Comparison of ENCODE assay signal across 8 mouse cellular contexts in genomic region chr16:22264962-22265848, GRCm38 (mm10). TPM values are rescaled to one million over a fixed set of nuclear protein-coding genes. Genes with fewer than 3 reads are reported as not detected.
DNase-seq lines count a peak whose midpoint lies in the region; ATAC-seq and TF ChIP-seq lines count a peak whose summit lies in the region.

No protein-coding gene starts in this region.

- 0 out of 2 replicates have a peak, but pooled peaks cover 2% of the 10 kb centered on the region for H3K9me3 ChIP-seq in heart, embryonic 12.5 days (replicated peaks)
- no peaks in the 10 kb centered on the region for H3K9me3 ChIP-seq in kidney, postnatal 0 days (replicated peaks; ENCODE audit: low read length)
- no peaks in the 10 kb centered on the region for H3K9me3 ChIP-seq in liver, embryonic 11.5 days (ENCODE audit: control insufficient read depth, low read length)

- peak overlapping the region; percentile 98 for H3K27ac ChIP-seq in heart, embryonic 12.5 days (ENCODE audit: poor library complexity, severe bottlenecking)
- peak overlapping the region; percentile 99 for H3K27ac ChIP-seq in kidney, postnatal 0 days
- peak overlapping the region; percentile 96 for H3K27ac ChIP-seq in liver, embryonic 11.5 days (ENCODE audit: low read depth, low read length)

- peak; percentile 74 for ATAC-seq in erythroblast, adult 5-6 weeks (replicated peaks; ENCODE audit: low FRiP score, poor library complexity, severe bottlenecking)
- peak; percentile 75 for ATAC-seq in heart, embryonic 12.5 days (ENCODE audit: insufficient number of reproducible peaks, low FRiP score)
- ATAC-seq in kidney, postnatal 0 days (replicated peaks; ENCODE audit: low FRiP score, low read depth) = peak; percentile 68
- ATAC-seq in liver, embryonic 11.5 days (replicated peaks; ENCODE audit: low FRiP score) = peak; percentile 56

- H3K4me2 ChIP-seq in heart, embryonic 12.5 days = peak overlapping the region; percentile 91
- H3K4me2 ChIP-seq in kidney, postnatal 0 days (ENCODE audit: low read length) = peak overlapping the region; percentile 73
- peak overlapping the region; percentile 94 for H3K4me2 ChIP-seq in liver, embryonic 11.5 days

- no peak for TF ChIP-seq CTCF in C2C12 (IDR thresholded peaks at IDR 0.05; ENCODE audit: control insufficient read depth, insufficient read depth, insufficient read length)
- no peak for TF ChIP-seq CTCF in brain, embryonic 14.5 days (IDR thresholded peaks at IDR 0.05; ENCODE audit: borderline replicate concordance, extremely low read depth, insufficient read depth, insufficient read length)
- TF ChIP-seq CTCF in kidney, postnatal 0 days (IDR thresholded peaks at IDR 0.05; ENCODE audit: low read depth) = no peak

- H3K4me1 ChIP-seq in heart, embryonic 12.5 days (replicated peaks) = peaks cover 14% of the 10 kb centered on the region
- peaks cover 16% of the 10 kb centered on the region; the same call in 1 of the 2 replicates for H3K4me1 ChIP-seq in kidney, postnatal 0 days (replicated peaks; ENCODE audit: insufficient read depth, low read length)
- peaks cover 21% of the 10 kb centered on the region for H3K4me1 ChIP-seq in liver, embryonic 11.5 days (replicated peaks; ENCODE audit: control insufficient read depth, insufficient read depth, low read length)

- H3K4me3 ChIP-seq in C2C12 (ENCODE audit: insufficient read depth, poor library complexity, severe bottlenecking) = peak overlapping the region; percentile 98
- H3K4me3 ChIP-seq in heart, embryonic 12.5 days = peak overlapping the region; percentile 89
- peak overlapping the region; percentile 85 for H3K4me3 ChIP-seq in kidney, postnatal 0 days (replicated peaks; ENCODE audit: low read depth, low read length)
- H3K4me3 ChIP-seq in liver, embryonic 11.5 days (ENCODE audit: low read depth, low read length) = peak overlapping the region; percentile 100

- peak; percentile 47; the same call in 1 of the 2 replicates for TF ChIP-seq POLR2A in brain, embryonic 14.5 days (IDR thresholded peaks at IDR 0.05; ENCODE audit: borderline replicate concordance, extremely low read depth, insufficient read depth, insufficient read length, poor library complexity, severe bottlenecking)

- H3K79me3 ChIP-seq in C2C12 (ENCODE audit: low read depth) = peaks cover 52% of the 10 kb centered on the region

- peak; percentile 92 for DNase-seq in brain, embryonic 14.5 days (ENCODE audit: low read depth)
- DNase-seq in kidney, postnatal 0 days (ENCODE audit: low spot score) = peak; percentile 92
- DNase-seq in liver, embryonic 11.5 days (ENCODE audit: low spot score) = peak; percentile 83
- DNase-seq in naive thymus-derived CD4-positive, alpha-beta T cell, adult 2 months (ENCODE audit: low read depth) = peak; percentile 93
- DNase-seq in splenic B cell, adult 2 months (ENCODE audit: low read depth, low spot score) = peak; percentile 90

- H3ac ChIP-seq in C2C12 (ENCODE audit: control insufficient read depth, insufficient read length, low read depth) = peak overlapping the region; percentile 99

- under 1% methylated on average over 76 of the region's 81 CpGs for WGBS in heart, embryonic 12.5 days
- under 1% methylated on average over 56 of the region's 81 CpGs for WGBS in kidney, postnatal 0 days
- under 1% methylated on average over 67 of the region's 81 CpGs for WGBS in liver, embryonic 11.5 days

- H3K36me3 ChIP-seq in C2C12 (ENCODE audit: control insufficient read depth, insufficient read depth) = peaks cover 15% of the 10 kb centered on the region
- H3K36me3 ChIP-seq in heart, embryonic 12.5 days = no peaks in the 10 kb centered on the region
- no peaks in the 10 kb centered on the region for H3K36me3 ChIP-seq in kidney, postnatal 0 days (ENCODE audit: insufficient read depth, low read length)
- H3K36me3 ChIP-seq in liver, embryonic 11.5 days (ENCODE audit: control insufficient read depth, insufficient read depth, low read length) = no peaks in the 10 kb centered on the region
- H3K36me3 ChIP-seq in splenic B cell, adult 2 months (ENCODE audit: control insufficient read depth, insufficient read depth, low read length, poor library complexity, severe bottlenecking) = no peaks in the 10 kb centered on the region

- H3K27me3 ChIP-seq in C2C12 (ENCODE audit: control insufficient read depth, insufficient read depth, insufficient read length) = no peaks in the 10 kb centered on the region
- no peaks in the 10 kb centered on the region for H3K27me3 ChIP-seq in heart, embryonic 12.5 days (replicated peaks)
- H3K27me3 ChIP-seq in kidney, postnatal 0 days (ENCODE audit: insufficient read depth, low read length) = no peaks in the 10 kb centered on the region
- H3K27me3 ChIP-seq in liver, embryonic 11.5 days (replicated peaks; ENCODE audit: control insufficient read depth, insufficient read depth, low read length) = no peaks in the 10 kb centered on the region
- H3K27me3 ChIP-seq in splenic B cell, adult 2 months (ENCODE audit: control insufficient read depth, insufficient read depth, low read length, poor library complexity, severe bottlenecking) = no peaks in the 10 kb centered on the region

- peak overlapping the region; percentile 99 for H3K9ac ChIP-seq in heart, embryonic 12.5 days
- peak overlapping the region; percentile 92 for H3K9ac ChIP-seq in kidney, postnatal 0 days (ENCODE audit: low read depth, low read length)
- H3K9ac ChIP-seq in liver, embryonic 11.5 days (ENCODE audit: low read depth, low read length) = peak overlapping the region; percentile 100

- peaks cover 67% of the 10 kb centered on the region for H3K79me2 ChIP-seq in C2C12 (ENCODE audit: control insufficient read depth, insufficient read depth)

TF ChIP-seq in C2C12, 6 proteins besides CTCF, POLR2A, EP300 and RAD21:
- TF ChIP-seq CEBPB (IDR thresholded peaks at IDR 0.05; ENCODE audit: low read depth) = no peak
- peak; percentile 18 for TF ChIP-seq MAX (IDR thresholded peaks at IDR 0.05)
- TF ChIP-seq MYOD1 (IDR thresholded peaks at IDR 0.05; ENCODE audit: control insufficient read depth, insufficient read length, low read depth) = no peak

RNA-seq across cellular contexts. Expression of gene Tra2b, which starts 0.6 kb away (rescaled TPM):
- polyA plus RNA-seq in C2C12 (2012; fragmentation: generic; extraction: Trizol) = 63.9 TPM
- polyA plus RNA-seq in brain, embryonic 14.5 days (2012; rRNA removed) = 175 TPM in 2 replicates
- total RNA-seq in erythroblast, adult 5-6 weeks (2015; ENCODE audit: low replicate concordance) = 94.5 and 96.5 TPM in 2 replicates
- 177 and 215 TPM in 2 replicates for total RNA-seq in erythroblast, adult 5-6 weeks (2017; ENCODE audit: low replicate concordance)
- 236 and 251 TPM in 2 replicates for polyA plus RNA-seq in heart, embryonic 12.5 days (2016; fragmentation: Nextera tagmentation; extraction: Ambion mirVana)
- 242 and 280 TPM in 2 replicates for polyA plus RNA-seq in kidney, postnatal 0 days (2015; fragmentation: Nextera tagmentation; extraction: Ambion mirVana)
- 331 and 367 TPM in 2 replicates for polyA plus RNA-seq in liver, embryonic 11.5 days (2014; fragmentation: Nextera tagmentation; extraction: Ambion mirVana)

Comparison
In these comparisons a context has a peak if more than half of its experiments do, and no peak if none do; other contexts are left out.
1. Peak in every context shown above with its lines: DNase-seq, ATAC-seq, H3K4me3 ChIP-seq and H3K27ac ChIP-seq.